Comparison of ENCODE assay signal across 30 mouse cellular contexts in the genomic region with DNA sequence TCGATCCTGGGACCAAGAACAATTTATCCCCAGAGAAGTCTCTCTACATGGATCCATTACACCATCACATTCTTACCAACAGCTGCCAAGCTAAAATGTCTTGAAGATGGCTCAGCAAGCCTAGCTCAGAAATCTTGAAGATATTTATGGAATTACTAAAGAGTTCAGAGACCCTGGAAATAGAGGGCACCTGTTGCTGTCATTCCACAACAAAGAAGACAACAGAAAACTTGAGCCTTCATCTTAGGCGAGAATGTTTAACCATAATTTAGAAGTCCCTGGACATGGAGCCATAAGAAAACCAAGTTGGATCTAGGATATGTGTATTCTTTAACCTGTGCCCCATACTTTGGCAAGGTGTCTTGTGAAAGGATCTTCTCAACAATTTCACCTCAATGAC.
"Had no signal": no experiment of that assay in that cellular context is flagged by ENCODE, and none has a peak within 500 bp of the region (broad histone marks: within the 10 kb centered on the region; RNA-seq: fewer than 3 reads in every experiment).

No protein-coding gene starts in this region.

- H3K4me3 ChIP-seq: left cerebral cortex, adult 2 months; limb, embryonic 10.5 days; limb, embryonic 12.5 days; limb, embryonic 13.5 days; limb, embryonic 15.5 days; liver, embryonic 12.5 days; liver, embryonic 13.5 days; liver, embryonic 15.5 days; lung, embryonic 15.5 days; megakaryocyte, embryonic 14.5 days; midbrain, embryonic 10.5 days; midbrain, embryonic 12.5 days; midbrain, embryonic 13.5 days; midbrain, embryonic 15.5 days had no signal

- H3K4me2 ChIP-seq: limb, embryonic 12.5 days; limb, embryonic 13.5 days; limb, embryonic 15.5 days; liver, embryonic 11.5 days; liver, embryonic 12.5 days; liver, embryonic 13.5 days; liver, embryonic 15.5 days; lung, embryonic 14.5 days; lung, embryonic 15.5 days; midbrain, embryonic 11.5 days; midbrain, embryonic 12.5 days; midbrain, embryonic 13.5 days; midbrain, embryonic 15.5 days had no signal

- H3K4me1 ChIP-seq: limb, embryonic 10.5 days; limb, embryonic 12.5 days; limb, embryonic 13.5 days; limb, embryonic 15.5 days; liver, embryonic 12.5 days; liver, embryonic 13.5 days; liver, embryonic 15.5 days; lung, embryonic 15.5 days; megakaryocyte, embryonic 14.5 days; midbrain, embryonic 10.5 days; midbrain, embryonic 12.5 days; midbrain, embryonic 13.5 days; midbrain, embryonic 15.5 days had no signal

- H3K36me3 ChIP-seq: limb, embryonic 10.5 days; limb, embryonic 12.5 days; limb, embryonic 13.5 days; limb, embryonic 15.5 days; liver, embryonic 12.5 days; liver, embryonic 13.5 days; liver, embryonic 15.5 days; lung, embryonic 15.5 days; midbrain, embryonic 10.5 days; midbrain, embryonic 12.5 days; midbrain, embryonic 13.5 days; midbrain, embryonic 15.5 days had no signal

- H3K27me3 ChIP-seq: limb, embryonic 12.5 days; limb, embryonic 13.5 days; limb, embryonic 15.5 days; liver, embryonic 12.5 days; liver, embryonic 13.5 days; liver, embryonic 15.5 days; lung, embryonic 15.5 days; megakaryocyte, embryonic 14.5 days; midbrain, embryonic 12.5 days; midbrain, embryonic 13.5 days; midbrain, embryonic 15.5 days had no signal

- ATAC-seq: liver, embryonic 12.5 days; liver, postnatal 0 days; lung, postnatal 0 days; midbrain, embryonic 13.5 days; midbrain, embryonic 15.5 days; midbrain, embryonic 16.5 days had no signal

- DNase-seq: left cerebral cortex, postnatal 4 days; liver; liver, embryonic 13.5 days; liver, postnatal 0 days; lung, adult 18-20 months; lung, adult 2 months; lung, embryonic 14.5 days; lung, postnatal 10 days; lung, postnatal 14 days; lung, postnatal 36 days; lung, postnatal 4 days; midbrain, embryonic 14.5 days had no signal

- H3K9ac ChIP-seq: limb, embryonic 12.5 days; limb, embryonic 13.5 days; limb, embryonic 15.5 days; liver, embryonic 12.5 days; liver, embryonic 13.5 days; liver, embryonic 14.5 days; liver, embryonic 15.5 days; liver, postnatal 0 days; lung, embryonic 14.5 days; lung, embryonic 15.5 days; midbrain, embryonic 12.5 days; midbrain, embryonic 13.5 days; midbrain, embryonic 15.5 days had no signal

- H3K27ac ChIP-seq: left cerebral cortex, adult 2 months; limb, embryonic 10.5 days; limb, embryonic 12.5 days; limb, embryonic 13.5 days; limb, embryonic 15.5 days; liver, embryonic 12.5 days; liver, embryonic 13.5 days; liver, embryonic 14.5 days; liver, embryonic 15.5 days; lung, embryonic 15.5 days; midbrain, embryonic 10.5 days; midbrain, embryonic 12.5 days; midbrain, embryonic 13.5 days; midbrain, embryonic 15.5 days had no signal

- H3K9me3 ChIP-seq: limb, embryonic 10.5 days; limb, embryonic 12.5 days; limb, embryonic 13.5 days; limb, embryonic 15.5 days; liver, embryonic 12.5 days; liver, embryonic 13.5 days; liver, embryonic 15.5 days; lung, embryonic 15.5 days; megakaryocyte, embryonic 14.5 days; midbrain, embryonic 10.5 days; midbrain, embryonic 12.5 days; midbrain, embryonic 13.5 days; midbrain, embryonic 15.5 days had no signal
